Mouse (Mus musculus) layer of hippocampus, postnatal 36 days (tissue): Measurements from ENCODE around the gene Dhrs7c. TPM values are rescaled to one million over a fixed set of nuclear protein-coding genes. Genes with fewer than 3 reads are reported as not detected.

Experiments
- DNase-seq, 2 experiments: peaks; one replicate each; pipeline ENCODE4 v3.0.0; 2022
- total RNA-seq, 2 experiments: library from RNA; stranded (reverse); gene quantifications; 2 replicates each; pipeline ENCODE4 v1.2.3; 2021

Gene Dhrs7c
- total RNA-seq, 2 experiments from 2014 or later, result not detected

- DNase-seq, result no peak
Observed at GRCm38 (mm10) chr11:67845193-67845592, 47.2 kb downstream of the Dhrs7c start.

- DNase-seq, result no peak
Observed at GRCm38 (mm10) chr11:67851770-67852169, 53.8 kb downstream of the Dhrs7c start.

- DNase-seq, result no peak
Observed at GRCm38 (mm10) chr11:67853996-67854395, 56.0 kb downstream of the Dhrs7c start.

GRCm38 (mm10) chr11:67855035-67855434 lies 57.0 kb downstream of the Dhrs7c start:
- no peak for DNase-seq

GRCm38 (mm10) chr11:67858518-67858917 lies 60.5 kb downstream of the Dhrs7c start:
- DNase-seq, result no peak

- DNase-seq, result no peak
Observed at GRCm38 (mm10) chr11:67860743-67861398, 62.9 kb downstream of the Dhrs7c start.

- DNase-seq, result no peak
Observed at GRCm38 (mm10) chr11:67861399-67861838, 63.4 kb downstream of the Dhrs7c start.

GRCm38 (mm10) chr11:67865100-67865499 lies 67.1 kb downstream of the Dhrs7c start:
- DNase-seq, result no peak

Other genes with a start within 250 kb of the Dhrs7c start
- 1 to 10 TPM; 1.8 to 2.9 TPM for gene Rcvrn, start 102.9 kb upstream of the Dhrs7c start, total RNA-seq
- gene Glp2r, start 27.0 kb upstream of the Dhrs7c start, total RNA-seq, result 1 to 10 TPM; 1.9 to 2.7 TPM
- not detected for gene Gsg1l2, start 23.6 kb upstream of the Dhrs7c start, total RNA-seq
- under 1 TPM; 0.28 to 0.77 TPM for gene Usp43, start 124.0 kb downstream of the Dhrs7c start, total RNA-seq
- gene Cfap52, start 167.5 kb downstream of the Dhrs7c start, total RNA-seq, result 1 to 10 TPM; 1.1 to 1.2 TPM
- gene Stx8, start 168.0 kb downstream of the Dhrs7c start, total RNA-seq, result 10 to 100 TPM; 39.3 to 43.9 TPM